Mouse (Mus musculus) hindbrain, embryonic 11.5 days (tissue): ENCODE data around the gene Lias. TPM values are rescaled to one million over a fixed set of nuclear protein-coding genes. Genes with fewer than 3 reads are reported as not detected.
A peak's percentile ranks its signal among the peaks of the same experiment; 100 is the strongest.

Experiments used
- ATAC-seq: fragments of 200-750 bp; cut with Nextera tagmentation; 2 replicates; pipeline ENCODE4 v1.8.0; 2017; ENCODE audit warnings: mild to moderate bottlenecking, moderate TSS enrichment, moderate library complexity; ENCODE audit not compliant: low FRiP score
- DNase-seq: peaks from one replicate; pipeline ENCODE4 v3.0.0-alpha.2; 2015; ENCODE audit warnings: low spot score
- H3K27ac ChIP-seq: fragments of 300-500 bp; sonication (generic); 2 replicates; pipeline ENCODE4 v1.5.1; 2014; ENCODE audit warnings: mild to moderate bottlenecking, low read depth, low read length
- H3K27me3 ChIP-seq: fragments of 300-500 bp; sonication (generic); 2 replicates; pipeline ENCODE4 v1.6.1; 2014; ENCODE audit warnings: mild to moderate bottlenecking, low read length, moderate library complexity, mixed read lengths; ENCODE audit not compliant: control insufficient read depth, insufficient read depth
- H3K36me3 ChIP-seq: fragments of 300-500 bp; sonication (generic); 2 replicates; pipeline ENCODE4 v1.6.1; 2014; ENCODE audit warnings: mild to moderate bottlenecking, low read length, moderate library complexity, mixed read lengths; ENCODE audit not compliant: control insufficient read depth, insufficient read depth
- H3K4me1 ChIP-seq: fragments of 300-500 bp; sonication (generic); replicated peaks from 2 replicates; pipeline ENCODE4 v1.6.1; 2014; ENCODE audit warnings: low read length, mixed read lengths; ENCODE audit not compliant: control insufficient read depth, insufficient read depth
- H3K4me2 ChIP-seq: fragments of 300-500 bp; sonication (generic); replicated peaks from 2 replicates; pipeline ENCODE4 v1.6.1; 2014; ENCODE audit warnings: mild to moderate bottlenecking, low read depth, low read length
- H3K4me3 ChIP-seq: fragments of 300-500 bp; sonication (generic); 2 replicates; pipeline ENCODE4 v1.5.1; 2014; ENCODE audit warnings: low read depth, low read length
- H3K9ac ChIP-seq: fragments of 300-500 bp; sonication (generic); 2 replicates; pipeline ENCODE4 v1.6.1; 2014; ENCODE audit warnings: low read depth, low read length
- H3K9me3 ChIP-seq: fragments of 300-500 bp; sonication (generic); 2 replicates; pipeline ENCODE4 v1.6.1; 2016; ENCODE audit warnings: low read length; ENCODE audit not compliant: control insufficient read depth
- WGBS: fragments of 180-500 bp; shearing (Covaris S2); extraction: QIAGEN DNeasy Blood & Tissue Kit; methylation state at CpG from one replicate; pipeline ENCODE4 v1.1.7; 2014; 5-methylcytosine and 5-hydroxymethylcytosine counted together
- polyA plus RNA-seq: library from polyadenylated mRNA; unstranded; fragments of >200 nt; fragmentation: Nextera tagmentation; extraction: Ambion mirVana; gene quantifications from 2 replicates; pipeline ENCODE4 v1.2.1, GENCODE M21; 2014

Gene Lias
- polyA plus RNA-seq, 1 experiment from 2014 or later, result 64.7 TPM

- H3K4me2 ChIP-seq, result peak overlapping the region; percentile 72
- H3K27me3 ChIP-seq, result no peaks in the 10 kb centered on the region
- DNase-seq (peak; percentile 52), ATAC-seq (peak; percentile 21; the same call in 1 of the 2 replicates)
- peak overlapping the region; percentile 82 for H3K4me3 ChIP-seq
- no peaks in the 10 kb centered on the region for H3K9me3 ChIP-seq
- peak overlapping the region; percentile 71; the same call in 1 of the 2 replicates for H3K27ac ChIP-seq
- H3K9ac ChIP-seq, result peak overlapping the region; percentile 83
- no peaks in the 10 kb centered on the region for H3K4me1 ChIP-seq
- WGBS, result 7% methylated on average over 15 of the region's 15 CpGs
- H3K36me3 ChIP-seq, result no peaks in the 10 kb centered on the region
Observed at GRCm38 (mm10) chr5:65434471-65435362, 43.4 kb downstream of the Lias start.

DNA sequence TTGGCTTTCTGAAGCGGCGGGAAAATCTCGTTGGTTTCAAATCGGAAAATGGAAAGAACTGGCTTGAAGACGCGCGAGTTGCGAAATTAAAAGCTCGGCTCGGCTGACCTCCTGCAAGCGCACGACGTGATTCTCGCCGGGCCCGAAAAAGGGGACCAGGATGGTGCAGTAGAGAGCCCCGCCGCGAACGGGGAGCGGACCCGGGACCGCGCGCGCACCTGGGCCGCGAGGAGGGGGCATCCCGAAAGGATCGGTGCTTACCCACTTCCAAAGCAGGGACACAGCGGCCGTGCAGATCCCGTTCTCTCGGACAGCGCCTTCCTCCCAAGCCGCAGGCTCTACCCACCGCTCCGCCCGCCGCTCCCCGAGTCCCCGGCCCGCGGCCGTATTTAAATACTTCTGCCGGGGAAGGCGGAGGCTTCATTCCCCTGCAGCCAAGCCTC, 44.1 kb downstream of the Lias start:
- Histone ChIP-seq H3K9me3 (no peaks in the 10 kb centered on the region), H3K9ac (peak overlapping the region; percentile 83), H3K36me3 (no peaks in the 10 kb centered on the region), H3K4me1 (no peaks in the 10 kb centered on the region), H3K4me2 (peak overlapping the region; percentile 72), H3K27ac (peak overlapping the region; percentile 71; the same call in 1 of the 2 replicates), H3K27me3 (no peaks in the 10 kb centered on the region), H3K4me3 (peak overlapping the region; percentile 82)
- 0% methylated on average over 41 of the region's 47 CpGs for WGBS
- ATAC-seq (no peak), DNase-seq (no peak)

DNA sequence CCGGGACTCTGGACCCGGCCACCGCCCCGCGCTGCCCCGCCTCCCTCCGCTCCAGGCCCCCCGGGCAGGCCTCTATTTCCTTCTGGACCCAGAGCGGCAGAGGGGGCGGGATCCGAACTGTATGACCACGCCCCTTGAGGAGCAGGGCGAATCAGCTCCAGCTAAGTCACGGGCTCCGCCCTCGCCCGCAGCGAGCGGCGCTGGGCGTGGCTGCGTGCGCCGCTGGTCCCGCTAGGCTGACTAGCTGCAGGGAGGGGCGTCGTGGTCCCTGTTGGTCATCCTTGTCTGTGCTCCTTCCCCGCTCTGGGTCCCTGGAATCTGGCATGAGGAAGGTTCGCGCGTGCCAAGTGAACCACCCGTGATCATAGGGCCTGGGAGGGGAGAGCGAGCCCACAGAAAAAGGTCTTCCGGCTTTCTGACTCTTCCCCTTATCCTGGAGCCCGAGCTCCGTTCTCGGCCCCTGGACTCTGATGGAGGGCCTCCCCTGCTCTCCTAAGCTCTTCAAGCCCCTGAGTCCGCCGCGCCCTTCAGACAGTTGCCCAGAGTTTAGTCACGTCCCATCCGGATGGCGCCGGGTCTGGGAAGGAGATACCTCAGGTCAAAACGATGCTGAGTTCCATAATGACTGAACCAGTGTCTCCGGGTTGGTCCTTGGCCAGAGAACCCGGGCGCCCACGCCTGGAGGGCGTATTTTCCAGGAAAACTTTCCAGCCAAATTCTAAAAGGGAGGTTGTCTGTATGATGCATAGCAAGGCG, 44.7 kb downstream of the Lias start, which contains the start of gene Ugdh:
Ugdh (minus strand) TSS at position 144 of the 756 bp plus-strand sequence.
- Histone ChIP-seq H3K27me3 (no peaks in the 10 kb centered on the region), H3K4me3 (peak within 1 kb of the TSS; percentile 82), H3K27ac (peak within 1 kb of the TSS; percentile 72), H3K9ac (peak within 1 kb of the TSS; percentile 83), H3K36me3 (no peaks in the 10 kb centered on the region), H3K4me1 (no peaks in the 10 kb centered on the region), H3K9me3 (no peaks in the 10 kb centered on the region), H3K4me2 (peak within 1 kb of the TSS; percentile 72)
- ATAC-seq (peak; percentile 98), DNase-seq (peak; percentile 99)
- WGBS, result under 1% methylated on average over 43 of the region's 51 CpGs

DNA sequence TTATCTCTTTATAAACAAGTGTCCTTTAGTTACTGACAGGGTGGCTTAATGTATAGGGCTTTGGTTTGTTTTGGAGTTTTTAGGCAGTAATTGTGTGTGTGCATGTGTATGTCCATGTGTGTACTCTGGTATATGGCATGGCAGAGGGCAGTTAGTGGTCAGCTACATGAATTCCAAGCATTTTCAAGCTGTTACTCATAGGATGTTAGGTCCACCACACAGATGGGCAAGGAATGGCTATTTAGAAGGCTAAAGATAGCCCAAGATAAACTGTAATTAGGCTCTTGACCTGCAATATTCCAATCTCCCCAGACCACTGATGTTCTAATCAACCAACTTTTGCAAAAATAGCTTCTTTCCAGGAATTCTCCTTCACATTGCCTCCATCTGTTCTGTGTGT, 46.7 kb downstream of the Lias start:
- no peaks in the 10 kb centered on the region for H3K36me3 ChIP-seq
- no peak overlapping the region for H3K4me3 ChIP-seq
- H3K9me3 ChIP-seq, result no peaks in the 10 kb centered on the region
- H3K4me1 ChIP-seq, result no peaks in the 10 kb centered on the region
- ATAC-seq (no peak), DNase-seq (no peak)
- no peak overlapping the region for H3K9ac ChIP-seq
- H3K27ac ChIP-seq, result no peak overlapping the region
- no peaks in the 10 kb centered on the region for H3K27me3 ChIP-seq
- no peak overlapping the region for H3K4me2 ChIP-seq

- Histone ChIP-seq H3K27me3 (no peaks in the 10 kb centered on the region), H3K36me3 (no peaks in the 10 kb centered on the region), H3K4me3 (no peak overlapping the region), H3K9me3 (no peaks in the 10 kb centered on the region), H3K4me1 (no peaks in the 10 kb centered on the region), H3K27ac (no peak overlapping the region), H3K4me2 (no peak overlapping the region), H3K9ac (no peak overlapping the region)
- WGBS, result 80% methylated on average over 3 of the region's 6 CpGs
- ATAC-seq, result no peak
- DNase-seq, result no peak
Observed at GRCm38 (mm10) chr5:65444981-65445380, 53.7 kb downstream of the Lias start.

GRCm38 (mm10) chr5:65446756-65447155, 55.5 kb downstream of the Lias start:
- Histone ChIP-seq H3K9me3 (no peaks in the 10 kb centered on the region), H3K36me3 (no peaks in the 10 kb centered on the region), H3K9ac (no peak overlapping the region), H3K4me3 (no peak overlapping the region), H3K27me3 (no peaks in the 10 kb centered on the region), H3K4me1 (no peaks in the 10 kb centered on the region), H3K27ac (no peak overlapping the region), H3K4me2 (no peak overlapping the region)
- no peak for DNase-seq
- WGBS, result 96% methylated on average over 2 of the region's 2 CpGs
- no peak for ATAC-seq

- Histone ChIP-seq H3K27me3 (no peaks in the 10 kb centered on the region), H3K4me1 (no peaks in the 10 kb centered on the region), H3K9ac (no peak overlapping the region), H3K27ac (no peak overlapping the region), H3K4me2 (no peak overlapping the region), H3K4me3 (no peak overlapping the region), H3K9me3 (no peaks in the 10 kb centered on the region), H3K36me3 (no peaks in the 10 kb centered on the region)
- ATAC-seq (no peak), DNase-seq (no peak)
- 86% methylated on average over 2 of the region's 2 CpGs for WGBS
Observed at GRCm38 (mm10) chr5:65447826-65448225, 56.5 kb downstream of the Lias start.

- Histone ChIP-seq H3K36me3 (no peaks in the 10 kb centered on the region), H3K27me3 (no peaks in the 10 kb centered on the region), H3K27ac (no peak overlapping the region), H3K4me2 (no peak overlapping the region), H3K4me1 (no peaks in the 10 kb centered on the region), H3K9me3 (no peaks in the 10 kb centered on the region), H3K4me3 (no peak overlapping the region), H3K9ac (no peak overlapping the region)
- ATAC-seq, result no peak
- 75% methylated on average over 4 of the region's 4 CpGs for WGBS
- DNase-seq, result no peak
Observed at GRCm38 (mm10) chr5:65448941-65449340, 57.6 kb downstream of the Lias start.
